Mouse (Mus musculus): Measurements from ENCODE around the gene Mpdu1.
"Not testable (repeated sequence)": the region's sequence is repeated elsewhere in the genome, so short reads cannot be mapped to it uniquely, and the experiment has no call there.

Mpdu1 gene

GRCm38 (mm10) chr11:69662213-69662966 lies at the start of gene Mpdu1:
TSS of gene Mpdu1 (minus strand) at chr11:69662642.
- peak; percentile 97 for DNase-seq

GRCm38 (mm10) chr11:69711082-69711481 lies 48.6 kb upstream of the Mpdu1 start:
- DNase-seq = no peak

- DNase-seq = no peak
Measured at GRCm38 (mm10) chr11:69710470-69710869, 48.0 kb upstream of the Mpdu1 start.

- no peak for DNase-seq
Measured at GRCm38 (mm10) chr11:69709554-69710446, 47.4 kb upstream of the Mpdu1 start.

GRCm38 (mm10) chr11:69708614-69709265 lies 46.3 kb upstream of the Mpdu1 start:
- no peak for DNase-seq

- DNase-seq = no peak
Measured at GRCm38 (mm10) chr11:69707873-69708381, 45.5 kb upstream of the Mpdu1 start.

- DNase-seq = no peak
Measured at GRCm38 (mm10) chr11:69707480-69707847, 45.0 kb upstream of the Mpdu1 start.

GRCm38 (mm10) chr11:69706775-69707479 lies 44.5 kb upstream of the Mpdu1 start:
- peak; percentile 44 for DNase-seq

- DNase-seq = no peak
Measured at GRCm38 (mm10) chr11:69704613-69705010, 42.2 kb upstream of the Mpdu1 start.

- DNase-seq = no peak
Measured at GRCm38 (mm10) chr11:69703814-69704612, 41.6 kb upstream of the Mpdu1 start.

- DNase-seq = not testable (repeated sequence)
Measured at GRCm38 (mm10) chr11:69703381-69703780, 40.9 kb upstream of the Mpdu1 start.

GRCm38 (mm10) chr11:69702886-69703285 lies 40.4 kb upstream of the Mpdu1 start:
- DNase-seq = not testable (repeated sequence)

GRCm38 (mm10) chr11:69699595-69699994 lies 37.2 kb upstream of the Mpdu1 start:
- DNase-seq = no peak

GRCm38 (mm10) chr11:69698574-69698973 lies 36.1 kb upstream of the Mpdu1 start:
- no peak for DNase-seq

- no peak for DNase-seq
Measured at GRCm38 (mm10) chr11:69697396-69697795, 35.0 kb upstream of the Mpdu1 start.

- peak; percentile 55 for DNase-seq
Measured at GRCm38 (mm10) chr11:69695361-69696181, 33.1 kb upstream of the Mpdu1 start, which contains the start of the genes Tnfsf12 and Tnfsfm13. TSS of gene Tnfsf12 (minus strand) at chr11:69695849. TSS of gene Tnfsfm13 (minus strand) at chr11:69696098.

GRCm38 (mm10) chr11:69695046-69695360 lies 32.6 kb upstream of the Mpdu1 start:
- no peak for DNase-seq

- DNase-seq = no peak
Measured at GRCm38 (mm10) chr11:69693421-69693965, 31.1 kb upstream of the Mpdu1 start.

GRCm38 (mm10) chr11:69692863-69693262 lies 30.4 kb upstream of the Mpdu1 start:
- no peak for DNase-seq

- no peak for DNase-seq
Measured at GRCm38 (mm10) chr11:69692196-69692811, 29.9 kb upstream of the Mpdu1 start.

All from right cerebral cortex, adult 18-20 months (tissue).